Mouse (Mus musculus) spleen, postnatal 14 days (tissue): ENCODE measurements around the gene Pirt.

Experiments used
- DNase-seq, 2 experiments: peaks; one replicate each; pipeline ENCODE4 v3.0.0; 2021 to 2022; ENCODE audit warnings: low spot score in 2 of 2

The Pirt gene

DNA sequence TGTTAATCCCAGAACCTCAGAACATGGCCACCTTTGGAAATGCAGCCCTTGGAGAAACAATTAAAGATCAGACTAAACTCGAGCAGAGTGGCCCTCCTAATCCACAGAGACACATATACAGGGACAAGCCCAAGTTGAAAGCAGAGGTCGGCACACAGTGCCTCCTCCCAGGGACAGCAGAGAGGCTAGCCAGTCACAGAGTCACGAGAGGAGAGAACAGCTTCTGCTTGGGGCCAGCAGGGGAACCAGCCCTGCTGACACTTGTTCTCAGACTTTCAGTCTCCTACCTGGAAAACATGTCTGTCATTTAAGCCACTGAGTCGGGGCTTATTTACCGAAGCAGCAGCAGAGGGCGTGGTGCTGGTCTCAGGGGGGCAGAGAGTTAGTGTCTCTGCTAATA is 34.7 kb downstream of the Pirt start:
- DNase-seq, result no peak

DNA sequence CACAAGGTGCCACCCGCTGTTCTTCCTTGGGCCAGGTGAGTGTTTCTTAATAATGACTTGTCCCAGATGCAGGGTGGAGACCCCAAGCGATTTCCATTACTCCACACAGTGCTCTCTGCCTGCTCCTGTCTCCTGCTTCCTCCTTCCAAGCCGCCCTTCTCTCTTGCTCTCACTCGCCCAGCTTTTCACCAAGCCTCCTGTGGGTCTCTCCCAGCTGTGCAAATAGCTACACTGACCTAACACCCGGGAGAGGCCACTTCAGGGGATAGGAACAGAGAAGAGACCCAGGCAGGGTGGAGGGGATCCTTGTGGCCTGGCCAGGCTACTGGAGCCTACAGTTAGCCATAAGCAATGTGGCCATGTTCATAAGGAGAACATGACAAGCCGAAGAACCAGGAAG is 35.1 kb downstream of the Pirt start:
- no peak for DNase-seq

DNA sequence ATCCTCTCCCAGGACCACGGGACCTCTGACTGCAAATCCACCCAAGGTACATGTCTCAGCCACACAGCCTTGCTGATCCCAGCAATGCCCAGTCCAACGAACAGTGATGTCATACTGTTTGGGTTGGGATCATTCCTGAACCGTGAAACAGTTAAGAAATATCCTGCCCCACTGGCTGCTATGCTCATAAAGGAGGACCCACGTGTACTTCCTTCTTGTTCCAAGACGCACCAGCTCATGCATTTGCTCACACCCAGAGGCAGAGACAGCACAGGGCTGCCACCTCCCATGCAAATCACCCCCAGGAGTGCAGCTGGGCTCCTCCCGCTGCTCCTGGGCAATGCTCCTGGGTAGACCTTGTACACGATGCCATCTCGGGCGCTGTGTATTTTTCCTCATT is 44.5 kb downstream of the Pirt start, which contains the start of gene Tmem238l:
TSS of gene Tmem238l (plus strand) at position 336 of the 400 bp plus-strand sequence.
- no peak for DNase-seq

DNA sequence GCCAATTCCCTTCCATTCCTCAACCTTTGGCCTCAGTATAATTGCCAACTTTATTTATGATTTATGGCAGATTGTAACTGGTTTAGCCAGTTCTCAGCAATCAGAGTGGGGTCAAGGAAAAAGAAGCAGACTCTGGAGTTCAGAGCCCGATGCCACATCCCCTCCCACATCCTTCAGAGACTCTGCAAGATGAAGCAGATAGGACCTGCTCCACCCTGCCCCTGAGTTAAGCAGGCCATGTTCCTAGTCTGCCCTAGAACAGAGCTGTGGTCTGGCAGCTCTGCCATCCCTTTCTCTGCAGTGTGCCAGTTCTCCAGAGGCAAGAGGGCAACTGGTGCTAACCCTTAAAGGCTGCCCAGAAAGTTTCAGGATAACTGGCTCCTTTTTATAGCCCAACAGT is 49.0 kb downstream of the Pirt start:
- DNase-seq, result no peak

DNA sequence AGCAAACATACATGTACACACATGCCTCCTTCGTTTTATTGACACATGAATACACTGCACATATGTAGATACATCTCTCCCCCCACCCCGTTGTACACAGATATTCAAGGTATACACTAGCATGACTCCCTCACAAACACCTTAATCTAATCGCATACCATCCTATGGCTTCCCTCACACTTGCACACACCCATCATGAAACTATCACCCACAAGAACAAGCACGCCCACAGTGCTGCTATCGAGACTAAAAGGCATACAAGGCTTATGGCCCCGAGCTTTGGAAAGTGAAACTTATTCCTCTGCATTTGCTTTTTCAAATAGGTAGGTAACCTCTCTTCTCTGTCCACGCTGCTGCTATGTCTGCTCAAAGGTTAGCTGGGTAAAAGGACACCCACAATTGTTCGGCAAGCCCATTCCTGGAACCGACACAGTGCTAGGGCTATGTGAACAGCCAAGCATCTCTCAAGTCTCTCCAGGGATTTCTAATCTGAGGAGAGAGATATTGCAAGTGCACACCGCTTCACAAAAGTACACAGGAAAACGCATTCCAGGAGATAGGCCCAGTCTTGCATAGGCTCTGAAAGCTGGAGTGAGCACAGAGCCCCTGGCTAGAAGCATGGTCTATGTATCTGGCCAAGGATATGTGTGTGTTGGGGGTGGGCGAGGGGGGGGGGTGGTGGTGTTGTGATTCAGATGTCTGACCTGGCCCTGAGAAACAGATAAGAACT is 49.8 kb downstream of the Pirt start:
- no peak for DNase-seq

DNA sequence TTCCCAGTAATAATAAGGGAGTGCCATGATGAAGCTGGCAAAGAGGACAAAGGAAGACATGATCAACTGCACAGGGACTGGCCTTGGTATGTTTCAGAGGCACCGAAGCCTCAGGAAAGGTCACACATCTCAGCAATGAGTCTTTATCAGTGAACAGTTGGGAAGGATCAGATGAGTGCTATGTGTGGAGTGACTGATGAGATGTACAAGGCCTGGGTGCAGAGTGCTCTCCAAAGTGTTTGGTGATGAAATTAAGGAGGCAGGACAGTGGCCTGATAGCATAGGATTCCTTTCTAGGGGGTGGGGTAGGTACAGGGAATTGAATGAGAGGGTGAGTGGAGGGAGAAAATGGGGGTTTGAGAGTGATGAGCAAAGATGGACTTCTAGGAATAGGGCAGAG is 51.7 kb downstream of the Pirt start:
- DNase-seq, result no peak

DNA sequence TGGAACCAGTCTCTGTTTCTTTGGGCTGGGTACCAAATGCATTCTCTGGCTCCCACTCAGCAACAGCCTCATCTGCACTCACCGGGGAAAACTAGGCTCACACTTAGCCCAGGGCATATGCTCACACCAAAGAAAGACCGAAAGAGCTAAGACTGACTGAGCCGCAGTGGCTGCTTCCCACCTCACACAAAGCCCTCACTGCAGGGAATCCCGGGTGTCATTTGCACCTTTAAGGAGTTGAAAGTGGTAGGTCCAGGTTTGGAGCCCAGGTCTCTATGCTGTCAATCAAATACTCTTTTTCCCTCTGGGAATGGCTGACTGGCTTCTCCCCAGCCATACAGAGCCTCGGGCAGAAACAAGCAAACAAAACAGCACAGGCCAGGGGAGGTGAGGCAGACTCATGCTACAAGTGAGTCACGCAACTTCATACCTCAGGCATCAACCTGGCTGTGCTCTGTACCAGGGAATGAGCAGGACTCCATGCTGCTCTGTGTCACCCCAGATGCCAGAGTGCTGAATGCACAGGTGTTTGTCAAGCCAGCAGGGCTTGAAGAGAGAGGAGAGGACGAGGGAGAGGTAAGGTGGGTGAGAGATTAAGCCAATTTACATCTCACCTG is 54.8 kb downstream of the Pirt start:
- DNase-seq, result no peak

DNA sequence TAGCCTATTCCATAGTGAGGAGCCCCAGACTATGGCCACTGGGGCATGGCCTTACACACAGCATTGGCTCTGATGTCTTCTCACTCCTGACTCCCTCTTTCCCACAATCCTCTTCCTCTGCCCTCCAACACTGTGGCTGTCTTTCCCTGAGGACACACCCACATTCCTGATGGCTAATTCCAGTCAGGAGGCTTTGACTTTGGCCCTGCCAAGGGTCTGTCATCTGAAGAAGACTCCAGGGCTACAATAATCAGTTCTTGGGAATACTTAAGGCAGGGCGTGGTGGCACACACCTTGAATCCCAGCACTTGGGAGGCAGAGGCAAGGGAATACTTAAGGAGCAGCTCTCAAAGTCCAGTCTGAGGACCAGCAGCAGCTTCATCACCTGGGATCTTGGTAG is 56.8 kb downstream of the Pirt start:
- DNase-seq, result no peak

DNA sequence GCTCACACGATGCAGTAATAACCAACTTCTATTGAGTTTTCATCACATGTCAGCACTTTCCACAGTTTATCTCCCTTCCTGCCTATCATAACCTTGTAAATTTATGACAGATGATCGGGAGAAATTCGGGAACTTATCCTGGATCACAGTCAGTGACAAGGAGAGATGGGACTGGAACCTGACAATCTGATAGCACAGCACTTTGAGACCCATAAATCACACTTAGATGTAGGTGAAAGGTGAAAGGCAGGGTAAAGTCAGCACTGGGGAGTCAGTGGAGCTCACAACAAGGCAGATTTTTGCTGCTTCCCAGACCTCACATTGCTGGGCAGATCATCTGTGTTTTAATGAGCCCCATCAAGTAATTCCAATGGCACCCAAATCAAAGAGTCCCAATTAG is 61.7 kb downstream of the Pirt start:
- DNase-seq, result no peak

DNA sequence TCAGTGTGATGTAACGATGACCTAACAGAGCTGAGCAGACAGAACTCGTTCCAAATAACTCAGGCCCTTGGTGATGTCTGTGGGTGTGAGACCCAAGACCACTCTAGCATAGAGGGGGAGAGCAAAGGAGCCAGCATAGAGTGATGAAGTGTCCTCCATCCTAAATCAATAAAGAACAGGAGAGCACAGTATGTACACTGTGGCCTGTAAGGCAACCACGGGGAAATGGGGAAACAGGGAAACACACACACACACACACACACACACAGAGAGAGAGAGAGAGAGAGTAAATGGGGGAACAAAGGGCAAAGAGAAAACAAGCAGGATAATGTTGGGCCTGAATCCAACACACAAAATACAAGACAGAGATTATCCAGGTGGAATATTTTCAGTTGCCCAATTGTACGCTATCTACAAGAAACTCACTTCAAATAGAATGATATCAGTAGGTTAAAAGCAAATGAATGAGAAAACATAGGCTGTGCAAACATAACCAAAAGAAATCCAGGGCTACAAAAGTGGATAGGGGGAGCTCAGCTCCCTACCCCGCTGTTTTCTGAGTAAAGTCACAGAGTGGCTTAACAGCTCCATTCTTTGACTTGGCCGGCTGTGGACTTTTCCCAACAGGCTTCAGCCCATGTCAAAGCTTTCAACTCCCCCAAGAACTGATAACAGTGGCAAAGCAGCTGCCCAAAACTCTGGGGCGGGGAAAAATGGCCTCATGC is 64.0 kb downstream of the Pirt start:
- no peak for DNase-seq
